Comparison of ENCODE assay signal across 16 mouse cellular contexts in the genomic region with DNA sequence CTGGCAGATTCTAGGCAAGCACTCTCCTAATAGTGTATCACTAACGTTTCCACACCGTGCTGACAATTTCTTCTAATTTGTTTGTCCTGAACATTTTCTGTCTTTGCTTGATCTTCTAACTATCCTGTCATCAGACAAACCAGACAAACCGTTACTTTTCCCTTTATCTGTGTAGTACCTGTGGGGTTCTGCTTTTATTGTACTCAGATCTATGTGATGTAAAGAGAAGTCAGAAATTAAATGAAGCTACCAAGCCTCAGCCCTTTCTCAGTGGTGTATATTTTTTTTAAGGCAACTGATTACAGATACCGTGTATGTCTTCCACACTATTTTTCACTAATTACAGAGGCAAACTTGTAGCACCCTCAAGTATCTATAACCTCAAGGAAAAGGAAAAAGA.
"Had no signal": no experiment of that assay in that cellular context is flagged by ENCODE, and none has a peak within 500 bp of the region (broad histone marks: within the 10 kb centered on the region; RNA-seq: fewer than 3 reads in every experiment).

No protein-coding gene starts in this region.

- H3K4me2 ChIP-seq: neural tube, embryonic 13.5 days; neural tube, embryonic 15.5 days; stomach, embryonic 15.5 days had no signal

- H3K9ac ChIP-seq: neural tube, embryonic 13.5 days; neural tube, embryonic 15.5 days; stomach, embryonic 15.5 days had no signal

- H3K4me1 ChIP-seq: neural tube, embryonic 13.5 days; neural tube, embryonic 15.5 days; stomach, embryonic 15.5 days had no signal

- H3K27me3 ChIP-seq: neural tube, embryonic 13.5 days; neural tube, embryonic 15.5 days; stomach, embryonic 15.5 days had no signal

- H3K36me3 ChIP-seq: neural tube, embryonic 13.5 days; neural tube, embryonic 15.5 days; stomach, embryonic 15.5 days had no signal

- H3K27ac ChIP-seq: neural tube, embryonic 13.5 days; neural tube, embryonic 15.5 days; stomach, embryonic 15.5 days; stomach, postnatal 0 days had no signal

- DNase-seq: retina, postnatal 1 day; right cerebral cortex, adult 18-20 months; right cerebral cortex, postnatal 14 days; right cerebral cortex, postnatal 25 days; right cerebral cortex, postnatal 4 days; spleen, adult 18-20 months; thymus, adult 18-20 months; thymus, adult 2 months; thymus, postnatal 14 days; thymus, postnatal 25 days; thymus, postnatal 36 days; thymus, postnatal 4 days had no signal

- H3K9me3 ChIP-seq: neural tube, embryonic 13.5 days; neural tube, embryonic 15.5 days; stomach, embryonic 15.5 days had no signal

- H3K4me3 ChIP-seq: neural tube, embryonic 13.5 days; neural tube, embryonic 15.5 days; stomach, embryonic 15.5 days had no signal
